Mouse (Mus musculus) kidney, adult 2 months (tissue): ENCODE results near the gene Padi2.

Experiments
- CTCF ChIP-seq: fragments of 200-500 bp; conservative IDR thresholded peaks from 2 replicates; pipeline ENCODE4 v1.5.1; 2011; ENCODE audit warnings: low read depth, mild to moderate bottlenecking, control low read depth, low read length, moderate library complexity, mixed read lengths; ENCODE audit not compliant: insufficient read depth, insufficient read length
- POLR2A ChIP-seq: fragments of 200-500 bp; IDR thresholded peaks from one replicate; pipeline ENCODE4 v1.6.1; 2011; ENCODE audit warnings: low read depth, low read length, control low read depth

- no peak for TF ChIP-seq CTCF
- no peak for TF ChIP-seq POLR2A
These were observed 82.7 kb downstream of the Padi2 start for GRCm38 (mm10) chr4:140988706-140989290.
